Mouse (Mus musculus) olfactory bulb, adult 2 months (tissue): Measurements from ENCODE around the gene Bcl2l1.

Source experiments
- CTCF ChIP-seq: fragments of 200-500 bp; IDR thresholded peaks from 2 replicates; pipeline ENCODE4 v1.5.1; 2012; ENCODE audit warnings: low read depth, mild to moderate bottlenecking, low read length, moderate library complexity; ENCODE audit not compliant: insufficient read depth
- POLR2A ChIP-seq: fragments of 200-500 bp; IDR thresholded peaks from 2 replicates; pipeline ENCODE4 v1.6.1; 2012; ENCODE audit warnings: mild to moderate bottlenecking, low read depth, low read length, moderate library complexity; ENCODE audit not compliant: insufficient read depth

DNA sequence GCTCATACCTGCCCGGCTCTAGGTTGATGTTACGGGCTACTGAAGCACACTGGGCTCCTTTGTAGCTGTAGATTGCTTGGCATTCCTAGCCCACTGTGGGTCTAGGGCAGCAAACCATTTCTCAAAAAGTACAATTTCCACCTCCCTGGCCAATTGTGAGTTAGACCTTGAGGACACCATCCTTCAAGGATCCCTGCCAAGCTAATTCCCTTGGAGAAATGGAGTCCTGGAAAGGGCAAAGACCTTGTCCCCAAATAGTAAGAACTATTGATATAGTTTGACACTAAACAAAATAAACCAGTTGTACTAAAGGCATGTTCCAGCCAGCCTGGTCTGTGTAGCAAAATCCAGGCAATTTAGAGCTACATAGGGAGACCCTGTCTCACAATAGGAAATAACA is 93.2 kb downstream of the Bcl2l1 start:
- TF ChIP-seq CTCF, result no peak
- TF ChIP-seq POLR2A, result no peak
